8 mouse cellular contexts compared by ENCODE assay signal in genomic region chr11:59505839-59506712, GRCm38 (mm10). TPM values are rescaled to one million over a fixed set of nuclear protein-coding genes. Genes with fewer than 3 reads are reported as not detected.
DNase-seq lines count a peak whose midpoint lies in the region; ATAC-seq and TF ChIP-seq lines count a peak whose summit lies in the region.

No protein-coding gene starts in this region.

- H3K36me3 ChIP-seq in erythroblast, embryonic 14.5 days (ENCODE audit: control insufficient read depth): peaks cover 22% of the 10 kb centered on the region
- H3K36me3 ChIP-seq in heart, embryonic 13.5 days: peaks cover 53% of the 10 kb centered on the region
- peaks cover 34% of the 10 kb centered on the region for H3K36me3 ChIP-seq in kidney, postnatal 0 days (ENCODE audit: insufficient read depth, low read length)
- peaks cover 33% of the 10 kb centered on the region for H3K36me3 ChIP-seq in liver, embryonic 13.5 days
- H3K36me3 ChIP-seq in stomach, embryonic 15.5 days: peaks cover 21% of the 10 kb centered on the region

- H3K9me3 ChIP-seq in erythroblast, embryonic 14.5 days (ENCODE audit: control insufficient read depth, low read length): no peaks in the 10 kb centered on the region
- no peaks in the 10 kb centered on the region for H3K9me3 ChIP-seq in heart, embryonic 13.5 days
- no peaks in the 10 kb centered on the region for H3K9me3 ChIP-seq in kidney, postnatal 0 days (replicated peaks; ENCODE audit: low read length)
- no peaks in the 10 kb centered on the region for H3K9me3 ChIP-seq in liver, embryonic 13.5 days (replicated peaks)
- no peaks in the 10 kb centered on the region for H3K9me3 ChIP-seq in stomach, embryonic 15.5 days

- peak overlapping the region; percentile 71 for H3K4me3 ChIP-seq in erythroblast, embryonic 14.5 days (replicated peaks)
- peak overlapping the region; percentile 79 for H3K4me3 ChIP-seq in heart, embryonic 13.5 days
- H3K4me3 ChIP-seq in kidney, postnatal 0 days (replicated peaks; ENCODE audit: low read depth, low read length): peak overlapping the region; percentile 91
- peak overlapping the region; percentile 68 for H3K4me3 ChIP-seq in liver, embryonic 13.5 days (replicated peaks)
- H3K4me3 ChIP-seq in stomach, embryonic 15.5 days (replicated peaks): peak overlapping the region; percentile 87

- H3K27ac ChIP-seq in heart, embryonic 13.5 days (replicated peaks): peak overlapping the region; percentile 97
- H3K27ac ChIP-seq in kidney, postnatal 0 days: peak overlapping the region; percentile 92
- peak overlapping the region; percentile 59 for H3K27ac ChIP-seq in liver, embryonic 13.5 days
- H3K27ac ChIP-seq in stomach, embryonic 15.5 days: peak overlapping the region; percentile 95

- no peak for TF ChIP-seq CTCF in brain, embryonic 14.5 days (IDR thresholded peaks at IDR 0.05; ENCODE audit: borderline replicate concordance, extremely low read depth, insufficient read depth, insufficient read length)
- TF ChIP-seq CTCF in kidney, postnatal 0 days (IDR thresholded peaks at IDR 0.05; ENCODE audit: low read depth): no peak

- WGBS in heart, embryonic 13.5 days: under 1% methylated on average over 63 of the region's 71 CpGs
- under 1% methylated on average over 60 of the region's 71 CpGs for WGBS in kidney, postnatal 0 days
- under 1% methylated on average over 67 of the region's 71 CpGs for WGBS in liver, embryonic 13.5 days (ENCODE audit: insufficient replicate concordance)
- under 1% methylated on average over 65 of the region's 71 CpGs for WGBS in stomach, embryonic 15.5 days

- H3K4me2 ChIP-seq in heart, embryonic 13.5 days: peak overlapping the region; percentile 80
- H3K4me2 ChIP-seq in kidney, postnatal 0 days (ENCODE audit: low read length): peak overlapping the region; percentile 96
- peak overlapping the region; percentile 86 for H3K4me2 ChIP-seq in liver, embryonic 13.5 days
- H3K4me2 ChIP-seq in stomach, embryonic 15.5 days: peak overlapping the region; percentile 97

- H3K9ac ChIP-seq in heart, embryonic 13.5 days: peak overlapping the region; percentile 92
- H3K9ac ChIP-seq in kidney, postnatal 0 days (ENCODE audit: low read depth, low read length): peak overlapping the region; percentile 96
- peak overlapping the region; percentile 78 for H3K9ac ChIP-seq in liver, embryonic 13.5 days
- H3K9ac ChIP-seq in stomach, embryonic 15.5 days: peak overlapping the region; percentile 93

- TF ChIP-seq POLR2A in brain, embryonic 14.5 days (IDR thresholded peaks at IDR 0.05; ENCODE audit: borderline replicate concordance, extremely low read depth, insufficient read depth, insufficient read length, poor library complexity, severe bottlenecking): peak; percentile 47

- H3K27me3 ChIP-seq in erythroblast, embryonic 14.5 days (ENCODE audit: control insufficient read depth): peaks cover 24% of the 10 kb centered on the region
- no peaks in the 10 kb centered on the region for H3K27me3 ChIP-seq in heart, embryonic 13.5 days (replicated peaks)
- no peaks in the 10 kb centered on the region for H3K27me3 ChIP-seq in kidney, postnatal 0 days (ENCODE audit: insufficient read depth, low read length)
- peaks cover 20% of the 10 kb centered on the region for H3K27me3 ChIP-seq in liver, embryonic 13.5 days
- no peaks in the 10 kb centered on the region for H3K27me3 ChIP-seq in stomach, embryonic 15.5 days (replicated peaks)

- peak; percentile 81 for ATAC-seq in heart, embryonic 13.5 days (ENCODE audit: extremely low read depth, insufficient number of reproducible peaks, low FRiP score, low TSS enrichment)
- peak; percentile 94 for ATAC-seq in kidney, postnatal 0 days (replicated peaks; ENCODE audit: low FRiP score, low read depth)
- ATAC-seq in liver, embryonic 13.5 days (ENCODE audit: low read depth): peak; percentile 84
- ATAC-seq in stomach, embryonic 15.5 days (ENCODE audit: insufficient read depth, low FRiP score, low read depth): peak; percentile 93

- peak; percentile 88 for DNase-seq in CD4-positive, CD25-positive, alpha-beta regulatory T cell, adult 2 months (ENCODE audit: low read depth, low spot score)
- peak; percentile 95 for DNase-seq in brain, embryonic 14.5 days (ENCODE audit: low read depth)
- DNase-seq in kidney, postnatal 0 days (ENCODE audit: low spot score): peak; percentile 97
- DNase-seq in liver, embryonic 13.5 days: peak; percentile 60
- DNase-seq in neural tube, embryonic 10.5 days (ENCODE audit: extremely low spot score, low spot score): peak; percentile 92

- H3K4me1 ChIP-seq in erythroblast, embryonic 14.5 days (ENCODE audit: control insufficient read depth): peaks cover 20% of the 10 kb centered on the region
- peaks cover 17% of the 10 kb centered on the region for H3K4me1 ChIP-seq in heart, embryonic 13.5 days
- H3K4me1 ChIP-seq in kidney, postnatal 0 days (replicated peaks; ENCODE audit: insufficient read depth, low read length): peaks cover 9% of the 10 kb centered on the region
- H3K4me1 ChIP-seq in liver, embryonic 13.5 days (replicated peaks): peaks cover 21% of the 10 kb centered on the region
- peaks cover 20% of the 10 kb centered on the region for H3K4me1 ChIP-seq in stomach, embryonic 15.5 days

RNA-seq across cellular contexts. Expression of gene Zkscan17, which starts 20.5 kb away (rescaled TPM):
- 12.6 and 16.4 TPM in 2 replicates for polyA plus RNA-seq in brain, embryonic 14.5 days (2012; rRNA removed)
- 0.22 and 0.50 TPM in 2 replicates for polyA plus RNA-seq in erythroblast, embryonic 14.5 days (2012)
- polyA plus RNA-seq in heart, embryonic 13.5 days (2015; fragmentation: Nextera tagmentation; extraction: Ambion mirVana): 13.8 and 14.7 TPM in 2 replicates
- polyA plus RNA-seq in kidney, postnatal 0 days (2015; fragmentation: Nextera tagmentation; extraction: Ambion mirVana): 19.9 and 20.1 TPM in 2 replicates
- 4.6 and 5.6 TPM in 2 replicates for polyA plus RNA-seq in liver, embryonic 13.5 days (2015; fragmentation: Nextera tagmentation; extraction: Ambion mirVana)
- polyA plus RNA-seq in stomach, embryonic 15.5 days (2015; fragmentation: Nextera tagmentation; extraction: Ambion mirVana): 17.0 and 18.0 TPM in 2 replicates

RNA-seq across cellular contexts. Expression of gene Zfp867, which starts 33.8 kb away (rescaled TPM):
- 6.9 and 7.0 TPM in 2 replicates for polyA plus RNA-seq in brain, embryonic 14.5 days (2012; rRNA removed)
- polyA plus RNA-seq in erythroblast, embryonic 14.5 days (2012): not detected in 2 replicates
- 5.6 and 5.7 TPM in 2 replicates for polyA plus RNA-seq in heart, embryonic 13.5 days (2015; fragmentation: Nextera tagmentation; extraction: Ambion mirVana)
- 7.5 and 7.6 TPM in 2 replicates for polyA plus RNA-seq in kidney, postnatal 0 days (2015; fragmentation: Nextera tagmentation; extraction: Ambion mirVana)
- 1.1 and 1.8 TPM in 2 replicates for polyA plus RNA-seq in liver, embryonic 13.5 days (2015; fragmentation: Nextera tagmentation; extraction: Ambion mirVana)
- polyA plus RNA-seq in stomach, embryonic 15.5 days (2015; fragmentation: Nextera tagmentation; extraction: Ambion mirVana): 6.0 and 6.6 TPM in 2 replicates

RNA-seq across cellular contexts. Expression of gene Nlrp3, which starts 35.3 kb away (rescaled TPM):
- polyA plus RNA-seq in brain, embryonic 14.5 days (2012; rRNA removed): 0.24 and 0.33 TPM in 2 replicates
- 0.04 and 0.06 TPM in 2 replicates for polyA plus RNA-seq in erythroblast, embryonic 14.5 days (2012)
- polyA plus RNA-seq in heart, embryonic 13.5 days (2015; fragmentation: Nextera tagmentation; extraction: Ambion mirVana): 0.15 and 0.41 TPM in 2 replicates
- 0.09 and 0.10 TPM in 2 replicates for polyA plus RNA-seq in kidney, postnatal 0 days (2015; fragmentation: Nextera tagmentation; extraction: Ambion mirVana)
- polyA plus RNA-seq in liver, embryonic 13.5 days (2015; fragmentation: Nextera tagmentation; extraction: Ambion mirVana): 0.27 and 0.46 TPM in 2 replicates
- 0.41 and 0.80 TPM in 2 replicates for polyA plus RNA-seq in stomach, embryonic 15.5 days (2015; fragmentation: Nextera tagmentation; extraction: Ambion mirVana)

RNA-seq across cellular contexts. Expression of gene Snap47, which starts 55.1 kb away (rescaled TPM):
- 298 and 341 TPM in 2 replicates for polyA plus RNA-seq in brain, embryonic 14.5 days (2012; rRNA removed)
- polyA plus RNA-seq in erythroblast, embryonic 14.5 days (2012): 0.51 and 0.58 TPM in 2 replicates
- polyA plus RNA-seq in heart, embryonic 13.5 days (2015; fragmentation: Nextera tagmentation; extraction: Ambion mirVana): 94.3 and 102 TPM in 2 replicates
- 90.6 and 98.3 TPM in 2 replicates for polyA plus RNA-seq in kidney, postnatal 0 days (2015; fragmentation: Nextera tagmentation; extraction: Ambion mirVana)
- 26.8 and 31.0 TPM in 2 replicates for polyA plus RNA-seq in liver, embryonic 13.5 days (2015; fragmentation: Nextera tagmentation; extraction: Ambion mirVana)
- 88.7 and 91.0 TPM in 2 replicates for polyA plus RNA-seq in stomach, embryonic 15.5 days (2015; fragmentation: Nextera tagmentation; extraction: Ambion mirVana)

RNA-seq across cellular contexts. Expression of gene Jmjd4, which starts 56.2 kb away (rescaled TPM):
- polyA plus RNA-seq in brain, embryonic 14.5 days (2012; rRNA removed): 14.6 and 17.9 TPM in 2 replicates
- polyA plus RNA-seq in erythroblast, embryonic 14.5 days (2012): 0.17 and 0.33 TPM in 2 replicates
- 10.5 and 11.9 TPM in 2 replicates for polyA plus RNA-seq in heart, embryonic 13.5 days (2015; fragmentation: Nextera tagmentation; extraction: Ambion mirVana)
- polyA plus RNA-seq in kidney, postnatal 0 days (2015; fragmentation: Nextera tagmentation; extraction: Ambion mirVana): 9.2 and 9.4 TPM in 2 replicates
- polyA plus RNA-seq in liver, embryonic 13.5 days (2015; fragmentation: Nextera tagmentation; extraction: Ambion mirVana): 5.2 and 5.3 TPM in 2 replicates
- 10.5 and 11.0 TPM in 2 replicates for polyA plus RNA-seq in stomach, embryonic 15.5 days (2015; fragmentation: Nextera tagmentation; extraction: Ambion mirVana)

Comparison
In these comparisons a context has a peak if more than half of its experiments do, and no peak if none do; other contexts are left out.
1. Peak in every context shown above with its lines: DNase-seq, ATAC-seq, H3K4me3 ChIP-seq and H3K27ac ChIP-seq.